Mouse (Mus musculus) hindbrain, postnatal 0 days (tissue): ENCODE data around the gene Ubash3b. TPM values are rescaled to one million over a fixed set of nuclear protein-coding genes. Genes with fewer than 3 reads are reported as not detected.

Source experiments
- ATAC-seq: fragments of 200-750 bp; cut with Nextera tagmentation; 2 replicates; pipeline ENCODE4 v1.8.0; 2017; ENCODE audit warnings: mild to moderate bottlenecking, moderate TSS enrichment, moderate library complexity
- DNase-seq: peaks from one replicate; pipeline ENCODE4 v3.0.0-alpha.2; 2015; ENCODE audit warnings: low spot score
- H3K27ac ChIP-seq: fragments of 300-500 bp; sonication (generic); 2 replicates; pipeline ENCODE4 v1.5.1; 2014; ENCODE audit warnings: mild to moderate bottlenecking
- H3K27me3 ChIP-seq: fragments of 300-500 bp; sonication (generic); 2 replicates; pipeline ENCODE4 v1.6.1; 2014; ENCODE audit warnings: low read length, mixed read lengths; ENCODE audit not compliant: insufficient read depth
- H3K36me3 ChIP-seq: fragments of 300-500 bp; sonication (generic); 2 replicates; pipeline ENCODE4 v1.6.1; 2014; ENCODE audit warnings: low read length, mixed read lengths; ENCODE audit not compliant: insufficient read depth
- H3K4me1 ChIP-seq: fragments of 300-500 bp; sonication (generic); 2 replicates; pipeline ENCODE4 v1.6.1; 2014; ENCODE audit warnings: antibody characterized with exemption, low read length, mixed read lengths; ENCODE audit not compliant: insufficient read depth
- H3K4me2 ChIP-seq: fragments of 300-500 bp; sonication (generic); 2 replicates; pipeline ENCODE4 v1.6.1; 2014; ENCODE audit warnings: low read depth, mild to moderate bottlenecking, low read length, moderate library complexity, mixed read lengths
- H3K4me3 ChIP-seq: fragments of 300-500 bp; sonication (generic); 2 replicates; pipeline ENCODE4 v1.5.1; 2014; ENCODE audit warnings: low read length
- H3K9ac ChIP-seq: fragments of 300-500 bp; sonication (generic); replicated peaks from 2 replicates; pipeline ENCODE4 v1.6.1; 2014; ENCODE audit warnings: mild to moderate bottlenecking, low read length, moderate library complexity, mixed read lengths
- H3K9me3 ChIP-seq: fragments of 300-500 bp; sonication (generic); 2 replicates; pipeline ENCODE4 v1.6.1; 2016; ENCODE audit warnings: low read length, mixed read lengths
- CTCF ChIP-seq: IDR thresholded peaks from 2 replicates; pipeline ENCODE4 v1.5.1; 2016; ENCODE audit warnings: antibody characterized with exemption, control low read depth, low read depth
- WGBS: fragments of 180-500 bp; shearing (Covaris S2); extraction: QIAGEN DNeasy Blood & Tissue Kit; methylation state at CpG from one replicate; pipeline ENCODE4 v1.1.7; 2014; 5-methylcytosine and 5-hydroxymethylcytosine counted together
- polyA plus RNA-seq: library from polyadenylated mRNA; unstranded; fragments of >200 nt; fragmentation: Nextera tagmentation; extraction: Ambion mirVana; gene quantifications from 2 replicates; pipeline ENCODE4 v1.2.1, GENCODE M21; 2015
- total RNA-seq: library from RNA; depleted of rRNA; stranded (reverse); fragments of >200 nt; gene quantifications from 2 replicates; pipeline ENCODE4 v1.2.3, GENCODE M21; 2014

Ubash3b gene
- total and polyA plus RNA-seq, 2 experiments from 2014 or later: 28.6 to 41.3 TPM

GRCm38 (mm10) chr9:41073196-41074009 is 88.1 kb downstream of the Ubash3b start:
- H3K27me3 ChIP-seq: no peaks in the 10 kb centered on the region
- H3K4me3 ChIP-seq: no peak overlapping the region
- H3K27ac ChIP-seq: no peak overlapping the region
- DNase-seq: no peak
- TF ChIP-seq CTCF: no peak
- no peak overlapping the region for H3K9ac ChIP-seq
- H3K4me2 ChIP-seq: no peak overlapping the region
- WGBS: 91% methylated on average over 19 of the region's 19 CpGs
- H3K4me1 ChIP-seq: peaks cover 10% of the 10 kb centered on the region; the same call in 1 of the 2 replicates
- no peak for ATAC-seq
- H3K9me3 ChIP-seq: no peaks in the 10 kb centered on the region
- no peaks in the 10 kb centered on the region for H3K36me3 ChIP-seq

- DNase-seq (no peak), ATAC-seq (no peak)
- 88% methylated on average over 6 of the region's 6 CpGs for WGBS
- Histone ChIP-seq H3K27me3 (no peaks in the 10 kb centered on the region), H3K4me3 (no peak overlapping the region), H3K27ac (no peak overlapping the region), H3K4me1 (peaks cover 12% of the 10 kb centered on the region; the same call in 1 of the 2 replicates), H3K9me3 (no peaks in the 10 kb centered on the region), H3K4me2 (no peak overlapping the region), H3K9ac (no peak overlapping the region), H3K36me3 (no peaks in the 10 kb centered on the region)
- TF ChIP-seq CTCF: no peak
Observed at GRCm38 (mm10) chr9:41072786-41073185, 88.7 kb downstream of the Ubash3b start.

- no peak overlapping the region for H3K4me2 ChIP-seq
- H3K9me3 ChIP-seq: no peaks in the 10 kb centered on the region
- no peak for TF ChIP-seq CTCF
- H3K36me3 ChIP-seq: no peaks in the 10 kb centered on the region
- H3K4me3 ChIP-seq: no peak overlapping the region
- 86% methylated on average over 3 of the region's 3 CpGs for whole genome bisulfite sequencing
- DNase-seq (no peak), ATAC-seq (no peak)
- no peak overlapping the region for H3K9ac ChIP-seq
- peaks cover 14% of the 10 kb centered on the region; the same call in 1 of the 2 replicates for H3K4me1 ChIP-seq
- no peaks in the 10 kb centered on the region for H3K27me3 ChIP-seq
- H3K27ac ChIP-seq: no peak overlapping the region
Observed at GRCm38 (mm10) chr9:41071906-41072511, 89.5 kb downstream of the Ubash3b start.

GRCm38 (mm10) chr9:41070761-41071181 is 90.7 kb downstream of the Ubash3b start:
- no peak overlapping the region for H3K27ac ChIP-seq
- no peaks in the 10 kb centered on the region for H3K9me3 ChIP-seq
- H3K9ac ChIP-seq: no peak overlapping the region
- H3K36me3 ChIP-seq: no peaks in the 10 kb centered on the region
- WGBS: 68% methylated on average over 5 of the region's 5 CpGs
- ATAC-seq (no peak), DNase-seq (no peak)
- H3K27me3 ChIP-seq: no peaks in the 10 kb centered on the region
- no peak overlapping the region for H3K4me3 ChIP-seq
- TF ChIP-seq CTCF: peak; percentile 38; the same call in 1 of the 2 replicates
- no peak overlapping the region for H3K4me2 ChIP-seq
- H3K4me1 ChIP-seq: peaks cover 14% of the 10 kb centered on the region; the same call in 1 of the 2 replicates

GRCm38 (mm10) chr9:41069509-41069908 is 92.0 kb downstream of the Ubash3b start:
- 81% methylated on average over 5 of the region's 5 CpGs for WGBS
- no peak for TF ChIP-seq CTCF
- no peak for DNase-seq
- H3K4me2 ChIP-seq: no peak overlapping the region
- peaks cover 14% of the 10 kb centered on the region; the same call in 1 of the 2 replicates for H3K4me1 ChIP-seq
- no peak overlapping the region for H3K27ac ChIP-seq
- H3K27me3 ChIP-seq: no peaks in the 10 kb centered on the region
- H3K9ac ChIP-seq: no peak overlapping the region
- H3K9me3 ChIP-seq: no peaks in the 10 kb centered on the region
- no peaks in the 10 kb centered on the region for H3K36me3 ChIP-seq
- no peak overlapping the region for H3K4me3 ChIP-seq
- no peak for ATAC-seq

GRCm38 (mm10) chr9:41061446-41061845 is 100.1 kb downstream of the Ubash3b start:
- WGBS: 52% methylated on average over 5 of the region's 5 CpGs
- no peak overlapping the region for H3K9ac ChIP-seq
- H3K27me3 ChIP-seq: no peaks in the 10 kb centered on the region
- peaks cover 12% of the 10 kb centered on the region; the same call in 1 of the 2 replicates for H3K4me1 ChIP-seq
- DNase-seq (no peak), ATAC-seq (no peak)
- no peaks in the 10 kb centered on the region for H3K9me3 ChIP-seq
- no peak for TF ChIP-seq CTCF
- H3K36me3 ChIP-seq: no peaks in the 10 kb centered on the region
- H3K27ac ChIP-seq: peak overlapping the region; percentile 41; the same call in 1 of the 2 replicates
- no peak overlapping the region for H3K4me3 ChIP-seq
- H3K4me2 ChIP-seq: no peak overlapping the region
